Mouse (Mus musculus): ENCODE results near the gene Zcchc3. TPM values are rescaled to one million over a fixed set of nuclear protein-coding genes. Genes with fewer than 3 reads are reported as not detected.

Gene Zcchc3
- 17.3 TPM in 2 replicates for polyA plus RNA-seq (2015; fragmentation: Nextera tagmentation; extraction: Ambion mirVana)

GRCm38 (mm10) chr2:152414591-152415165 lies at the start of gene Zcchc3:
TSS of gene Zcchc3 (minus strand) at chr2:152415027.
- peak within 1 kb of the TSS; percentile 97 for H3K27ac ChIP-seq (ENCODE audit: low read length)
- no peaks in the 10 kb centered on the region for H3K9me3 ChIP-seq (ENCODE audit: low read length)
- peak within 1 kb of the TSS; percentile 83 for H3K4me2 ChIP-seq (replicated peaks; ENCODE audit: low read depth, low read length)
- no peaks in the 10 kb centered on the region for H3K27me3 ChIP-seq (replicated peaks; ENCODE audit: insufficient read depth, low read length)
- peak within 1 kb of the TSS; percentile 82 for H3K4me3 ChIP-seq (ENCODE audit: low read depth, low read length)
- peaks cover 8% of the 10 kb centered on the region; the same call in 1 of the 2 replicates for H3K4me1 ChIP-seq (ENCODE audit: insufficient read depth, low read depth, low read length)
- H3K36me3 ChIP-seq (ENCODE audit: insufficient read depth, low read length): no peaks in the 10 kb centered on the region
- DNase-seq (ENCODE audit: low spot score) (peak; percentile 96), ATAC-seq (peak; percentile 86)
- TF ChIP-seq CTCF (IDR thresholded peaks at IDR 0.05): no peak
- TF ChIP-seq EP300 (IDR thresholded peaks at IDR 0.05): peak; percentile 61
- under 1% methylated on average over 50 of the region's 65 CpGs for WGBS
- peak within 1 kb of the TSS; percentile 89 for H3K9ac ChIP-seq (replicated peaks; ENCODE audit: low read depth)

GRCm38 (mm10) chr2:152459241-152459640 lies 44.4 kb upstream of the Zcchc3 start:
- H3K4me2 ChIP-seq (replicated peaks; ENCODE audit: low read depth, low read length): no peak overlapping the region
- WGBS: 38% methylated on average over 13 of the region's 13 CpGs
- H3K4me1 ChIP-seq (ENCODE audit: insufficient read depth, low read depth, low read length): no peaks in the 10 kb centered on the region
- H3K9ac ChIP-seq (replicated peaks; ENCODE audit: low read depth): no peak overlapping the region
- no peaks in the 10 kb centered on the region for H3K27me3 ChIP-seq (replicated peaks; ENCODE audit: insufficient read depth, low read length)
- no peak for ATAC-seq
- no peak overlapping the region for H3K27ac ChIP-seq (ENCODE audit: low read length)
- no peaks in the 10 kb centered on the region for H3K9me3 ChIP-seq (ENCODE audit: low read length)
- TF ChIP-seq EP300 (IDR thresholded peaks at IDR 0.05) (no peak), CTCF (IDR thresholded peaks at IDR 0.05) (no peak)
- no peaks in the 10 kb centered on the region for H3K36me3 ChIP-seq (ENCODE audit: insufficient read depth, low read length)
- DNase-seq (ENCODE audit: low spot score): no peak
- H3K4me3 ChIP-seq (ENCODE audit: low read depth, low read length): no peak overlapping the region

- no peak for DNase-seq (ENCODE audit: low spot score)
- H3K36me3 ChIP-seq (ENCODE audit: insufficient read depth, low read length): no peaks in the 10 kb centered on the region
- no peaks in the 10 kb centered on the region for H3K27me3 ChIP-seq (replicated peaks; ENCODE audit: insufficient read depth, low read length)
- H3K4me1 ChIP-seq (ENCODE audit: insufficient read depth, low read depth, low read length): no peaks in the 10 kb centered on the region
- TF ChIP-seq EP300 (IDR thresholded peaks at IDR 0.05) (no peak), CTCF (IDR thresholded peaks at IDR 0.05) (no peak)
- no peak overlapping the region for H3K27ac ChIP-seq (ENCODE audit: low read length)
- no peak overlapping the region for H3K9ac ChIP-seq (replicated peaks; ENCODE audit: low read depth)
- H3K4me2 ChIP-seq (replicated peaks; ENCODE audit: low read depth, low read length): no peak overlapping the region
- WGBS: 57% methylated on average over 4 of the region's 4 CpGs
- no peaks in the 10 kb centered on the region for H3K9me3 ChIP-seq (ENCODE audit: low read length)
- H3K4me3 ChIP-seq (ENCODE audit: low read depth, low read length): no peak overlapping the region
- 0 out of 2 replicates have a peak, but pooled peaks have one; percentile 12 for ATAC-seq
Observed at GRCm38 (mm10) chr2:152452101-152452781, 37.4 kb upstream of the Zcchc3 start.

GRCm38 (mm10) chr2:152450241-152450640 lies 35.4 kb upstream of the Zcchc3 start:
- no peaks in the 10 kb centered on the region for H3K4me1 ChIP-seq (ENCODE audit: insufficient read depth, low read depth, low read length)
- no peaks in the 10 kb centered on the region for H3K9me3 ChIP-seq (ENCODE audit: low read length)
- ATAC-seq (no peak), DNase-seq (ENCODE audit: low spot score) (peak; percentile 35)
- no peak overlapping the region for H3K4me2 ChIP-seq (replicated peaks; ENCODE audit: low read depth, low read length)
- no peak overlapping the region for H3K27ac ChIP-seq (ENCODE audit: low read length)
- WGBS: 1% methylated on average over 5 of the region's 5 CpGs
- no peak for TF ChIP-seq EP300 (IDR thresholded peaks at IDR 0.05)
- TF ChIP-seq CTCF (IDR thresholded peaks at IDR 0.05): peak; percentile 72
- H3K4me3 ChIP-seq (ENCODE audit: low read depth, low read length): no peak overlapping the region
- H3K9ac ChIP-seq (replicated peaks; ENCODE audit: low read depth): no peak overlapping the region
- H3K27me3 ChIP-seq (replicated peaks; ENCODE audit: insufficient read depth, low read length): no peaks in the 10 kb centered on the region
- no peaks in the 10 kb centered on the region for H3K36me3 ChIP-seq (ENCODE audit: insufficient read depth, low read length)

GRCm38 (mm10) chr2:152447461-152447860 lies 32.6 kb upstream of the Zcchc3 start:
- no peak for DNase-seq (ENCODE audit: low spot score)
- Histone ChIP-seq H3K9ac (replicated peaks; ENCODE audit: low read depth) (no peak overlapping the region), H3K4me3 (ENCODE audit: low read depth, low read length) (no peak overlapping the region), H3K4me2 (replicated peaks; ENCODE audit: low read depth, low read length) (no peak overlapping the region), H3K36me3 (ENCODE audit: insufficient read depth, low read length) (no peaks in the 10 kb centered on the region), H3K27me3 (replicated peaks; ENCODE audit: insufficient read depth, low read length) (no peaks in the 10 kb centered on the region), H3K27ac (ENCODE audit: low read length) (no peak overlapping the region), H3K4me1 (ENCODE audit: insufficient read depth, low read depth, low read length) (no peaks in the 10 kb centered on the region), H3K9me3 (ENCODE audit: low read length) (no peaks in the 10 kb centered on the region)
- WGBS: 22% methylated on average over 5 of the region's 5 CpGs
- ATAC-seq: no peak
- TF ChIP-seq EP300 (IDR thresholded peaks at IDR 0.05) (no peak), CTCF (IDR thresholded peaks at IDR 0.05) (no peak)

GRCm38 (mm10) chr2:152446642-152447041 lies 31.8 kb upstream of the Zcchc3 start:
- Histone ChIP-seq H3K27me3 (replicated peaks; ENCODE audit: insufficient read depth, low read length) (no peaks in the 10 kb centered on the region), H3K4me1 (ENCODE audit: insufficient read depth, low read depth, low read length) (no peaks in the 10 kb centered on the region), H3K9me3 (ENCODE audit: low read length) (no peaks in the 10 kb centered on the region), H3K36me3 (ENCODE audit: insufficient read depth, low read length) (no peaks in the 10 kb centered on the region), H3K27ac (ENCODE audit: low read length) (no peak overlapping the region), H3K4me2 (replicated peaks; ENCODE audit: low read depth, low read length) (no peak overlapping the region), H3K9ac (replicated peaks; ENCODE audit: low read depth) (no peak overlapping the region), H3K4me3 (ENCODE audit: low read depth, low read length) (no peak overlapping the region)
- TF ChIP-seq CTCF (IDR thresholded peaks at IDR 0.05) (no peak), EP300 (IDR thresholded peaks at IDR 0.05) (no peak)
- ATAC-seq: no peak
- 45% methylated on average over 2 of the region's 2 CpGs for WGBS
- no peak for DNase-seq (ENCODE audit: low spot score)

Measured in lung, postnatal 0 days (tissue).